Mouse (Mus musculus) lung, postnatal 10 days (tissue): ENCODE data around the gene Fpgs.

Experiments
- DNase-seq: peaks from one replicate; pipeline ENCODE4 v3.0.0; 2021

Fpgs gene

GRCm38 (mm10) chr2:32704021-32704421 is at the start of gene Fpgs:
Fpgs (minus strand) TSS chr2:32704145.
- no peak for DNase-seq

GRCm38 (mm10) chr2:32752181-32752580 is 48.2 kb upstream of the Fpgs start:
- DNase-seq, result no peak

- no peak for DNase-seq
Measured at GRCm38 (mm10) chr2:32751665-32752033, 47.7 kb upstream of the Fpgs start.

- DNase-seq, result peak; percentile 75
Measured at GRCm38 (mm10) chr2:32750887-32751664, 47.1 kb upstream of the Fpgs start.

- DNase-seq, result no peak
Measured at GRCm38 (mm10) chr2:32750199-32750598, 46.3 kb upstream of the Fpgs start.

GRCm38 (mm10) chr2:32749082-32749481 is 45.1 kb upstream of the Fpgs start:
- no peak for DNase-seq

- no peak for DNase-seq
Measured at GRCm38 (mm10) chr2:32744272-32744982, 40.5 kb upstream of the Fpgs start.

GRCm38 (mm10) chr2:32742173-32742531 is 38.2 kb upstream of the Fpgs start:
- no peak for DNase-seq

- peak; percentile 77 for DNase-seq
Measured at GRCm38 (mm10) chr2:32741273-32742172, 37.6 kb upstream of the Fpgs start.

GRCm38 (mm10) chr2:32740916-32741272 is 36.9 kb upstream of the Fpgs start, which contains the start of gene 6330409D20Rik:
6330409D20Rik (minus strand) TSS chr2:32741016.
- no peak for DNase-seq

GRCm38 (mm10) chr2:32739311-32739710 is 35.4 kb upstream of the Fpgs start:
- DNase-seq, result no peak

- DNase-seq, result no peak
Measured at GRCm38 (mm10) chr2:32737008-32737407, 33.1 kb upstream of the Fpgs start.

- DNase-seq, result no peak
Measured at GRCm38 (mm10) chr2:32736306-32736829, 32.4 kb upstream of the Fpgs start.

- DNase-seq, result peak; percentile 88
Measured at GRCm38 (mm10) chr2:32734933-32735332, 31.0 kb upstream of the Fpgs start.

- peak; percentile 55 for DNase-seq
Measured at GRCm38 (mm10) chr2:32734480-32734879, 30.5 kb upstream of the Fpgs start.

GRCm38 (mm10) chr2:32732695-32733094 is 28.8 kb upstream of the Fpgs start:
- no peak for DNase-seq

- peak; percentile 48 for DNase-seq
Measured at GRCm38 (mm10) chr2:32731911-32732310, 28.0 kb upstream of the Fpgs start.

GRCm38 (mm10) chr2:32730854-32731253 is 26.9 kb upstream of the Fpgs start:
- peak; percentile 79 for DNase-seq

GRCm38 (mm10) chr2:32729547-32729946 is 25.6 kb upstream of the Fpgs start:
- no peak for DNase-seq

GRCm38 (mm10) chr2:32728463-32728862 is 24.5 kb upstream of the Fpgs start:
- peak; percentile 70 for DNase-seq

GRCm38 (mm10) chr2:32727435-32727834 is 23.5 kb upstream of the Fpgs start:
- peak; percentile 99 for DNase-seq

GRCm38 (mm10) chr2:32724832-32725790 is 21.2 kb upstream of the Fpgs start:
- no peak for DNase-seq
